ENCODE assay signal across 9 mouse cellular contexts in genomic region chr13:45903519-45904274, GRCm38 (mm10).
DNase-seq lines count a peak whose midpoint lies in the region; ATAC-seq lines count a peak whose summit lies in the region.
"Had no signal": no experiment of that assay in that cellular context is flagged by ENCODE, and none has a peak within 500 bp of the region (broad histone marks: within the 10 kb centered on the region; RNA-seq: fewer than 3 reads in every experiment).

No protein-coding gene starts in this region.

- H3K4me1 ChIP-seq in hindbrain, embryonic 10.5 days (replicated peaks): peaks cover 33% of the 10 kb centered on the region
- H3K4me1 ChIP-seq in hindbrain, embryonic 12.5 days: peaks cover 15% of the 10 kb centered on the region

- no peaks in the 10 kb centered on the region for H3K36me3 ChIP-seq in hindbrain, embryonic 10.5 days
- H3K36me3 ChIP-seq in hindbrain, embryonic 12.5 days: no peaks in the 10 kb centered on the region

- WGBS in hindbrain, embryonic 10.5 days: 79% methylated on average over 12 of the region's 12 CpGs
- WGBS in hindbrain, embryonic 12.5 days: 78% methylated on average over 12 of the region's 12 CpGs

- no peaks in the 10 kb centered on the region for H3K27me3 ChIP-seq in hindbrain, embryonic 10.5 days (ENCODE audit: insufficient read depth, poor library complexity, severe bottlenecking)
- no peaks in the 10 kb centered on the region for H3K27me3 ChIP-seq in hindbrain, embryonic 12.5 days

- H3K4me2 ChIP-seq in hindbrain, embryonic 12.5 days (replicated peaks): no peak overlapping the region

- DNase-seq in hindbrain, embryonic 10.5 days (ENCODE audit: low spot score): no peak
- DNase-seq in adipocyte (ENCODE audit: low spot score): peak; percentile 60
- DNase-seq in kidney, adult 8-10 months: peak; percentile 57 to 66
- no peak for DNase-seq in ovary, adult 18-20 months (ENCODE audit: low spot score)
- no peak for DNase-seq in adrenal gland, postnatal 4 days (ENCODE audit: low spot score in 2 of 2)
- DNase-seq in thymus, postnatal 36 days: no peak
- DNase-seq: lung, postnatal 4 days had no signal

- no peak overlapping the region for H3K9ac ChIP-seq in hindbrain, embryonic 12.5 days

- ATAC-seq in hindbrain, embryonic 12.5 days (ENCODE audit: low FRiP score): no peak
- ATAC-seq in megakaryocyte progenitor cell, adult 5-6 weeks (replicated peaks; ENCODE audit: poor library complexity): peak; percentile 79

- H3K9me3 ChIP-seq in hindbrain, embryonic 10.5 days: no peaks in the 10 kb centered on the region
- H3K9me3 ChIP-seq in hindbrain, embryonic 12.5 days (replicated peaks): no peaks in the 10 kb centered on the region

- H3K4me3 ChIP-seq in hindbrain, embryonic 10.5 days: no peak overlapping the region
- H3K4me3 ChIP-seq in hindbrain, embryonic 12.5 days: no peak overlapping the region

- H3K27ac ChIP-seq in hindbrain, embryonic 10.5 days: peak overlapping the region; percentile 40; the same call in 1 of the 2 replicates
- no peak overlapping the region for H3K27ac ChIP-seq in hindbrain, embryonic 12.5 days

Comparison
In these comparisons a context has a peak if more than half of its experiments do, and no peak if none do; other contexts are left out.
1. DNase-seq: peak in adipocyte (single experiment) and kidney, adult 8-10 months (2 of 2); none in hindbrain, embryonic 10.5 days (single experiment), ovary, adult 18-20 months (single experiment), adrenal gland, postnatal 4 days (0 of 2) and thymus, postnatal 36 days (0 of 2).